In genomic region chr5:129895198-129896088, GRCm38 (mm10) we compare ENCODE assay signal across 8 mouse cellular contexts. TPM values are rescaled to one million over a fixed set of nuclear protein-coding genes. Genes with fewer than 3 reads are reported as not detected.
A peak's percentile ranks its signal among the peaks of the same experiment; 100 is the strongest.
DNase-seq lines count a peak whose midpoint lies in the region; ATAC-seq and TF ChIP-seq lines count a peak whose summit lies in the region.

TSS of gene Zbed5 (plus strand) at chr5:129895723.

- H3K9me3 ChIP-seq in hindbrain, embryonic 10.5 days: no peaks in the 10 kb centered on the region
- no peaks in the 10 kb centered on the region for H3K9me3 ChIP-seq in lung, postnatal 0 days (ENCODE audit: low read length)

- peak; percentile 100 for ATAC-seq in frontal cortex, adult (ENCODE audit: low TSS enrichment)
- ATAC-seq in lung, postnatal 0 days: peak; percentile 100

- TF ChIP-seq EP300 in lung, postnatal 0 days (IDR thresholded peaks at IDR 0.05): no peak

- peak within 1 kb of the TSS; percentile 72 for H3K4me3 ChIP-seq in hindbrain, embryonic 10.5 days
- peak within 1 kb of the TSS; percentile 51 for H3K4me3 ChIP-seq in lung, postnatal 0 days (ENCODE audit: low read depth, low read length)

- H3K4me2 ChIP-seq in lung, postnatal 0 days (replicated peaks; ENCODE audit: low read depth, low read length): peak within 1 kb of the TSS; percentile 75

- H3K4me1 ChIP-seq in hindbrain, embryonic 10.5 days (replicated peaks): peaks cover 16% of the 10 kb centered on the region; the same call in 1 of the 2 replicates
- no peaks in the 10 kb centered on the region for H3K4me1 ChIP-seq in lung, postnatal 0 days (ENCODE audit: insufficient read depth, low read depth, low read length)

- no peaks in the 10 kb centered on the region for H3K36me3 ChIP-seq in hindbrain, embryonic 10.5 days
- no peaks in the 10 kb centered on the region for H3K36me3 ChIP-seq in lung, postnatal 0 days (ENCODE audit: insufficient read depth, low read length)

- no peak for TF ChIP-seq CTCF in lung, postnatal 0 days (IDR thresholded peaks at IDR 0.05)

- DNase-seq in MN1 (ENCODE audit: low spot score): peak; percentile 99
- DNase-seq in cerebellum, adult 9-10 months: peak; percentile 88
- DNase-seq in hindbrain, embryonic 10.5 days (ENCODE audit: low spot score): peak; percentile 89
- DNase-seq in layer of hippocampus, adult 9-11 months: peak; percentile 91
- peak; percentile 98 for DNase-seq in lung, postnatal 0 days (ENCODE audit: low spot score)
- DNase-seq in ovary, postnatal 14 days (ENCODE audit: low spot score): peak; percentile 75
- peak; percentile 82 for DNase-seq in thymus, postnatal 14 days

- WGBS in hindbrain, embryonic 10.5 days: 3% methylated on average over 44 of the region's 44 CpGs
- WGBS in lung, postnatal 0 days: 3% methylated on average over 44 of the region's 44 CpGs

- no peaks in the 10 kb centered on the region for H3K27me3 ChIP-seq in hindbrain, embryonic 10.5 days (ENCODE audit: insufficient read depth, poor library complexity, severe bottlenecking)
- H3K27me3 ChIP-seq in lung, postnatal 0 days (replicated peaks; ENCODE audit: insufficient read depth, low read length): no peaks in the 10 kb centered on the region

- H3K27ac ChIP-seq in hindbrain, embryonic 10.5 days: peak within 1 kb of the TSS; percentile 82
- no peak within 1 kb of the TSS for H3K27ac ChIP-seq in lung, postnatal 0 days (ENCODE audit: low read length)

- peak within 1 kb of the TSS; percentile 43 for H3K9ac ChIP-seq in lung, postnatal 0 days (replicated peaks; ENCODE audit: low read depth)

RNA-seq across cellular contexts. Expression of gene Zbed5, which starts in this region (rescaled TPM):
- 6.2 and 6.7 TPM in 2 replicates for polyA plus RNA-seq in hindbrain, embryonic 10.5 days (2016; fragmentation: Nextera tagmentation; extraction: Ambion mirVana)
- polyA plus RNA-seq in lung, postnatal 0 days (2015; fragmentation: Nextera tagmentation; extraction: Ambion mirVana): 2.3 and 2.7 TPM in 2 replicates
